Mouse (Mus musculus) testis, adult 2 months (tissue): Measurements from ENCODE around the gene Cope.

Source experiments
- CTCF ChIP-seq: fragments of 200-500 bp; IDR thresholded peaks from 2 replicates; pipeline ENCODE4 v1.5.1; 2012; ENCODE audit warnings: low read depth, mild to moderate bottlenecking, inconsistent platforms, low read length, moderate library complexity; ENCODE audit not compliant: control insufficient read depth, insufficient read depth, insufficient replicate concordance
- POLR2A ChIP-seq: fragments of 200-500 bp; IDR thresholded peaks from 2 replicates; pipeline ENCODE4 v1.6.1; 2012; ENCODE audit warnings: low read depth, mild to moderate bottlenecking, inconsistent platforms, low read length, moderate library complexity; ENCODE audit not compliant: control insufficient read depth

DNA sequence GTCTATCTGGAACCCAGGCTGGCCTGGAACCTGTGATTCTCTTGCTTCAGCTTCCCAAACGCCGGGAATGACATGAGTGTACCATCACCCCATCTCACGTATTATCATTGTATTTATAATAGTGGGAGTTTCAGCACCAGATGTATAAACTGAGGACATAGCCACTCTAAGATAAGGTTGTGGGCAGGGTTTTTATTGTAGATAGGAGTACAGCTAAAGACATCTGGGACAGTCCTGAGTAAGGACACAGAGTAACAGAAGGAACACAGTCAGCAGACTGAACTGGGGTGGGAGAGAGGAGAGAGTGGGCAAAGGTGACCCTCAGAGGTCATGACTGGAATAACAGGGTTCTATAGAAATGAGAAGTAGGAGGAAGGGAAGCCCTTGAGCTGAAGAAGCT lies 34.6 kb upstream of the Cope start:
- TF ChIP-seq POLR2A: no peak
- TF ChIP-seq CTCF: no peak
